ENCODE assay signal across 18 mouse cellular contexts in genomic region chr4:141523128-141523527, GRCm38 (mm10). TPM values are rescaled to one million over a fixed set of nuclear protein-coding genes. Genes with fewer than 3 reads are reported as not detected.
A peak's percentile ranks its signal among the peaks of the same experiment; 100 is the strongest.
DNase-seq lines count a peak whose midpoint lies in the region; ATAC-seq lines count a peak whose summit lies in the region.
"Had no signal": no experiment of that assay in that cellular context is flagged by ENCODE, and none has a peak within 500 bp of the region (broad histone marks: within the 10 kb centered on the region; RNA-seq: fewer than 3 reads in every experiment).

No protein-coding gene starts in this region.

- no peaks in the 10 kb centered on the region for H3K27me3 ChIP-seq in heart, embryonic 14.5 days (ENCODE audit: control insufficient read depth, insufficient read depth, low read length)
- H3K27me3 ChIP-seq in kidney, embryonic 14.5 days (ENCODE audit: control insufficient read depth, insufficient read depth, low read length) = no peaks in the 10 kb centered on the region
- no peaks in the 10 kb centered on the region for H3K27me3 ChIP-seq in kidney, embryonic 16.5 days (ENCODE audit: insufficient read depth, low read length)
- H3K27me3 ChIP-seq: limb, embryonic 13.5 days; lung, embryonic 15.5 days; neural tube, embryonic 12.5 days had no signal

- 49% methylated on average over 11 of the region's 11 CpGs for WGBS in heart, embryonic 14.5 days
- WGBS in kidney, embryonic 14.5 days = 34% methylated on average over 11 of the region's 11 CpGs
- 31% methylated on average over 11 of the region's 11 CpGs for WGBS in kidney, embryonic 16.5 days

- H3K4me1 ChIP-seq in heart, embryonic 14.5 days (ENCODE audit: control insufficient read depth in 2 of 2, insufficient read depth in 2 of 2, low read length in 2 of 2) = peaks cover 13 to 27% of the 10 kb centered on the region in 2 experiments
- peaks cover 15% of the 10 kb centered on the region for H3K4me1 ChIP-seq in kidney, embryonic 14.5 days (ENCODE audit: control insufficient read depth, insufficient read depth, low read length)
- peaks cover 23% of the 10 kb centered on the region for H3K4me1 ChIP-seq in kidney, embryonic 16.5 days (ENCODE audit: insufficient read depth, low read length)

- H3K9ac ChIP-seq in heart, embryonic 14.5 days (ENCODE audit: low read length) = peak overlapping the region; percentile 30; the same call in 1 of the 2 replicates
- no peak overlapping the region for H3K9ac ChIP-seq in kidney, embryonic 14.5 days (ENCODE audit: low read depth, low read length)
- no peak overlapping the region for H3K9ac ChIP-seq in kidney, embryonic 16.5 days (replicated peaks; ENCODE audit: low read length)
- H3K9ac ChIP-seq: limb, embryonic 13.5 days; lung, embryonic 15.5 days; neural tube, embryonic 12.5 days had no signal

- DNase-seq in heart, adult 8-10 months (ENCODE audit: low spot score) = no peak
- no peak for DNase-seq in kidney, adult 18-20 months
- no peak for DNase-seq in cerebellum, postnatal 10 days
- DNase-seq in left cerebral cortex, adult 18-20 months (ENCODE audit: low spot score in 2 of 2) = no peak
- DNase-seq: adrenal gland, adult 8-10 months; cerebellum, adult 9-10 months; embryo, embryonic 11 days; gastrocnemius, postnatal 10 days; right cerebral cortex, postnatal 25 days; thymus, postnatal 36 days had no signal

- no peak overlapping the region for H3K4me3 ChIP-seq in heart, embryonic 14.5 days (ENCODE audit: control insufficient read depth in 1 of 2, insufficient read depth in 1 of 2, low read depth in 1 of 2, low read length in 2 of 2)
- no peak overlapping the region for H3K4me3 ChIP-seq in kidney, embryonic 14.5 days (ENCODE audit: low read length)
- H3K4me3 ChIP-seq in kidney, embryonic 16.5 days (ENCODE audit: low read length) = no peak overlapping the region
- H3K4me3 ChIP-seq: limb, embryonic 13.5 days; lung, embryonic 15.5 days; neural tube, embryonic 12.5 days had no signal

- H3K36me3 ChIP-seq in heart, embryonic 14.5 days (ENCODE audit: control insufficient read depth, insufficient read depth, low read length) = peaks cover 35% of the 10 kb centered on the region
- peaks cover 32% of the 10 kb centered on the region for H3K36me3 ChIP-seq in kidney, embryonic 14.5 days (ENCODE audit: control insufficient read depth, insufficient read depth, low read length)
- peaks cover 30% of the 10 kb centered on the region for H3K36me3 ChIP-seq in kidney, embryonic 16.5 days (ENCODE audit: insufficient read depth, low read length)

- ATAC-seq in heart, embryonic 14.5 days (ENCODE audit: insufficient number of reproducible peaks, insufficient read depth, low FRiP score, low read depth) = peak; percentile 42; the same call in 1 of the 2 replicates
- ATAC-seq in kidney, embryonic 14.5 days (ENCODE audit: low FRiP score, low TSS enrichment) = no peak
- 0 out of 2 replicates have a peak, but pooled peaks have one; percentile 33 for ATAC-seq in granulocyte monocyte progenitor cell, adult 5-6 weeks (replicated peaks; ENCODE audit: poor library complexity, severe bottlenecking)
- ATAC-seq in kidney, embryonic 16.5 days (ENCODE audit: low FRiP score, low TSS enrichment) = 0 out of 2 replicates have a peak, but pooled peaks have one; percentile 19
- ATAC-seq: forebrain, embryonic 14.5 days had no signal

- H3K9me3 ChIP-seq in heart, embryonic 14.5 days (ENCODE audit: control insufficient read depth, low read length) = no peaks in the 10 kb centered on the region
- H3K9me3 ChIP-seq in kidney, embryonic 14.5 days (ENCODE audit: control insufficient read depth, low read length) = no peaks in the 10 kb centered on the region
- H3K9me3 ChIP-seq in kidney, embryonic 16.5 days (ENCODE audit: low read length) = peaks cover 8% of the 10 kb centered on the region; the same call in 1 of the 2 replicates
- H3K9me3 ChIP-seq: limb, embryonic 13.5 days; lung, embryonic 15.5 days; neural tube, embryonic 12.5 days had no signal

- 0 out of 4 replicates have a peak overlapping the region, but pooled peaks of 1 of the 2 experiments have one; percentile 37 for H3K27ac ChIP-seq in heart, embryonic 14.5 days (replicated peaks in 1 of 2; ENCODE audit: control insufficient read depth in 1 of 2, insufficient read depth in 1 of 2, low read depth in 2 of 2, low read length in 2 of 2)
- H3K27ac ChIP-seq in kidney, embryonic 14.5 days (ENCODE audit: low read depth, low read length) = no peak overlapping the region
- H3K27ac ChIP-seq in kidney, embryonic 16.5 days (ENCODE audit: low read length) = peak overlapping the region; percentile 28; the same call in 1 of the 2 replicates
- H3K27ac ChIP-seq: limb, embryonic 13.5 days; lung, embryonic 15.5 days; neural tube, embryonic 12.5 days had no signal

- peak overlapping the region; percentile 14 for H3K4me2 ChIP-seq in heart, embryonic 14.5 days (ENCODE audit: low read length)
- peak overlapping the region; percentile 17; the same call in 1 of the 2 replicates for H3K4me2 ChIP-seq in kidney, embryonic 14.5 days (replicated peaks; ENCODE audit: low read depth, low read length)
- H3K4me2 ChIP-seq in kidney, embryonic 16.5 days (replicated peaks; ENCODE audit: low read depth, low read length) = peak overlapping the region; percentile 26; the same call in 1 of the 2 replicates
- H3K4me2 ChIP-seq: limb, embryonic 13.5 days; lung, embryonic 15.5 days; neural tube, embryonic 12.5 days had no signal

RNA-seq across cellular contexts. Expression of gene Spen, which starts 15.3 kb away (rescaled TPM):
- polyA plus RNA-seq in heart, embryonic 14.5 days (2014; fragmentation: Nextera tagmentation; extraction: Ambion mirVana) = 9.6 and 10.7 TPM in 2 replicates
- 10 to 100 TPM; 29.2 to 32.2 (median 30.1) TPM for total RNA-seq in heart, adult 8-10 months (2022)
- 13.1 and 19.3 TPM in 2 replicates for polyA plus RNA-seq in kidney, embryonic 14.5 days (2014; fragmentation: Nextera tagmentation; extraction: Ambion mirVana)
- 37.8 TPM in 2 replicates for total RNA-seq in granulocyte monocyte progenitor cell, adult 5-6 weeks (2014; fragmentation: Nextera tagmentation)
- total RNA-seq in granulocyte monocyte progenitor cell, adult 5-6 weeks (2017) = 21.4 and 25.5 TPM in 2 replicates
- polyA plus RNA-seq in kidney, embryonic 16.5 days (2015; fragmentation: Nextera tagmentation; extraction: Ambion mirVana) = 9.3 and 10.5 TPM in 2 replicates
- 10 to 100 TPM; 58.4 to 60.6 TPM for total RNA-seq in left cerebral cortex, adult 18-20 months (2021)
